Mouse (Mus musculus): Measurements from ENCODE around the gene Erlec1. TPM values are rescaled to one million over a fixed set of nuclear protein-coding genes. Genes with fewer than 3 reads are reported as not detected.

Erlec1 gene
- polyA plus RNA-seq, 2 experiments: 6.7 to 9.2 TPM

- H3K4me1 ChIP-seq (replicated peaks; ENCODE audit: control insufficient read depth in 2 of 2, insufficient read depth in 2 of 2, low read length in 1 of 2): peaks cover 2 to 9% of the 10 kb centered on the region in 2 experiments; a peak in 3 of 4 replicates
- H3K27ac ChIP-seq: peak overlapping the region; percentile 75
- peak overlapping the region; percentile 85 to 87 for H3K4me3 ChIP-seq (ENCODE audit: insufficient read depth in 1 of 2, low read depth in 2 of 2, low read length in 2 of 2)
- TF ChIP-seq EP300 (IDR thresholded peaks at IDR 0.05; ENCODE audit: low read depth) (no peak), CTCF (IDR thresholded peaks at IDR 0.05; ENCODE audit: low read depth) (no peak)
- peak overlapping the region; percentile 93 for H3K9ac ChIP-seq (replicated peaks)
- H3K27me3 ChIP-seq (ENCODE audit: control insufficient read depth, insufficient read depth, low read length): no peaks in the 10 kb centered on the region
- peak overlapping the region; percentile 76 for H3K4me2 ChIP-seq (ENCODE audit: low read depth)
- DNase-seq (ENCODE audit: low read depth in 3 of 3, low spot score in 3 of 3) (peak in 2 of 3 experiments; percentile 36 to 50), ATAC-seq (ENCODE audit: insufficient read depth) (no peak)
- H3K36me3 ChIP-seq (replicated peaks; ENCODE audit: control insufficient read depth, insufficient read depth, low read depth): peaks cover 23% of the 10 kb centered on the region
- no peaks in the 10 kb centered on the region for H3K9me3 ChIP-seq (ENCODE audit: control insufficient read depth, low read length)
- 35% methylated on average over 5 of the region's 5 CpGs for WGBS (ENCODE audit: insufficient replicate concordance)
Measured at GRCm38 (mm10) chr11:30952829-30953228, 1.3 kb downstream of the Erlec1 start.

DNA sequence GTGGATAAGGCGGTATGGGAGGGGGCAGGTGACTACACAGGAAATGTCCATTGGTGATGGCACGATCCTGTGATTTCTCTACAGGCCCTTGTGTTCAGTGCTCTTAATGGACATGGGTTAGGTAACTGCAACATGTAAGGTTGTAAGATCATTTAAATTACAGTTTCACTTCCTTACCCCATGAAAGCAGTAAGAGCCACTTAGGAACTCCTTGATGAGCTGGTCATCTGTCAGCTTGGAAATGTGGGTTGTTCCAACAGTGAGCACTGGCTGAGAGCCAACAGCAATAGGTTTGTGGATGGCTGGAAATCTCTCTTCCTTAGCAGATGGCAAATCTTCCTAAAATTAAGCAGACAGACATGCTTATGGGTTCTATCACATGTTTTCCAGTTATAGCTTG, 10.6 kb downstream of the Erlec1 start:
- H3K9ac ChIP-seq (replicated peaks): no peak overlapping the region
- TF ChIP-seq CTCF (IDR thresholded peaks at IDR 0.05; ENCODE audit: low read depth): no peak
- no peak for TF ChIP-seq EP300 (IDR thresholded peaks at IDR 0.05; ENCODE audit: low read depth)
- H3K27me3 ChIP-seq (ENCODE audit: control insufficient read depth, insufficient read depth, low read length): no peaks in the 10 kb centered on the region
- WGBS (ENCODE audit: insufficient replicate concordance): 84% methylated on average over 2 of the region's 2 CpGs
- no peak for ATAC-seq (ENCODE audit: insufficient read depth)
- no peak overlapping the region for H3K4me3 ChIP-seq (ENCODE audit: insufficient read depth in 1 of 2, low read depth in 2 of 2, low read length in 2 of 2)
- peaks cover 37% of the 10 kb centered on the region for H3K36me3 ChIP-seq (replicated peaks; ENCODE audit: control insufficient read depth, insufficient read depth, low read depth)
- no peak overlapping the region for H3K4me2 ChIP-seq (ENCODE audit: low read depth)
- no peak for DNase-seq (ENCODE audit: low read depth in 3 of 3, low spot score in 3 of 3)
- H3K4me1 ChIP-seq (replicated peaks; ENCODE audit: control insufficient read depth in 2 of 2, insufficient read depth in 2 of 2, low read length in 1 of 2): no peaks in the 10 kb centered on the region
- no peaks in the 10 kb centered on the region for H3K9me3 ChIP-seq (ENCODE audit: control insufficient read depth, low read length)
- H3K27ac ChIP-seq: no peak overlapping the region

- Histone ChIP-seq H3K4me3 (ENCODE audit: insufficient read depth in 1 of 2, low read depth in 2 of 2, low read length in 2 of 2) (no peak overlapping the region), H3K4me1 (replicated peaks; ENCODE audit: control insufficient read depth in 2 of 2, insufficient read depth in 2 of 2, low read length in 1 of 2) (no peaks in the 10 kb centered on the region), H3K27ac (no peak overlapping the region), H3K4me2 (ENCODE audit: low read depth) (no peak overlapping the region), H3K27me3 (ENCODE audit: control insufficient read depth, insufficient read depth, low read length) (no peaks in the 10 kb centered on the region), H3K36me3 (replicated peaks; ENCODE audit: control insufficient read depth, insufficient read depth, low read depth) (peaks cover 3% of the 10 kb centered on the region; the same call in 1 of the 2 replicates), H3K9ac (replicated peaks) (no peak overlapping the region), H3K9me3 (ENCODE audit: control insufficient read depth, low read length) (no peaks in the 10 kb centered on the region)
- TF ChIP-seq CTCF (IDR thresholded peaks at IDR 0.05; ENCODE audit: low read depth): no peak
- TF ChIP-seq EP300 (IDR thresholded peaks at IDR 0.05; ENCODE audit: low read depth): no peak
- no peak for ATAC-seq (ENCODE audit: insufficient read depth)
- no peak for DNase-seq (ENCODE audit: low read depth in 3 of 3, low spot score in 3 of 3)
- WGBS (ENCODE audit: insufficient replicate concordance): 100% methylated on average over 1 of the region's 1 CpGs
Measured at GRCm38 (mm10) chr11:30928498-30928897, 25.6 kb downstream of the Erlec1 start.

- no peaks in the 10 kb centered on the region for H3K27me3 ChIP-seq (ENCODE audit: control insufficient read depth, insufficient read depth, low read length)
- peaks cover 3% of the 10 kb centered on the region; the same call in 1 of the 2 replicates for H3K36me3 ChIP-seq (replicated peaks; ENCODE audit: control insufficient read depth, insufficient read depth, low read depth)
- H3K4me2 ChIP-seq (ENCODE audit: low read depth): no peak overlapping the region
- ATAC-seq (ENCODE audit: insufficient read depth) (peak; percentile 70; the same call in 1 of the 2 replicates), DNase-seq (ENCODE audit: low read depth in 3 of 3, low spot score in 3 of 3) (peak in 2 of 3 experiments; percentile 0 to 13)
- no peak; the same call in none of the 2 replicates for TF ChIP-seq EP300 (IDR thresholded peaks at IDR 0.05; ENCODE audit: low read depth)
- no peak for TF ChIP-seq CTCF (IDR thresholded peaks at IDR 0.05; ENCODE audit: low read depth)
- no peaks in the 10 kb centered on the region for H3K9me3 ChIP-seq (ENCODE audit: control insufficient read depth, low read length)
- no peaks in the 10 kb centered on the region for H3K4me1 ChIP-seq (replicated peaks; ENCODE audit: control insufficient read depth in 2 of 2, insufficient read depth in 2 of 2, low read length in 1 of 2)
- no peak overlapping the region for H3K4me3 ChIP-seq (ENCODE audit: insufficient read depth in 1 of 2, low read depth in 2 of 2, low read length in 2 of 2)
- no peak overlapping the region for H3K27ac ChIP-seq
- no peak overlapping the region for H3K9ac ChIP-seq (replicated peaks)
Measured at GRCm38 (mm10) chr11:30928079-30928478, 26.1 kb downstream of the Erlec1 start.

- Histone ChIP-seq H3K4me1 (replicated peaks; ENCODE audit: control insufficient read depth in 2 of 2, insufficient read depth in 2 of 2, low read length in 1 of 2) (no peaks in the 10 kb centered on the region), H3K36me3 (replicated peaks; ENCODE audit: control insufficient read depth, insufficient read depth, low read depth) (no peaks in the 10 kb centered on the region; the same call in 1 of the 2 replicates), H3K9ac (replicated peaks) (no peak overlapping the region), H3K27me3 (ENCODE audit: control insufficient read depth, insufficient read depth, low read length) (no peaks in the 10 kb centered on the region), H3K9me3 (ENCODE audit: control insufficient read depth, low read length) (no peaks in the 10 kb centered on the region), H3K27ac (no peak overlapping the region), H3K4me3 (ENCODE audit: insufficient read depth in 1 of 2, low read depth in 2 of 2, low read length in 2 of 2) (no peak overlapping the region), H3K4me2 (ENCODE audit: low read depth) (no peak overlapping the region)
- 0 out of 2 replicates have a peak, but pooled peaks have one; percentile 8 for ATAC-seq (ENCODE audit: insufficient read depth)
- no peak for TF ChIP-seq EP300 (IDR thresholded peaks at IDR 0.05; ENCODE audit: low read depth)
- WGBS (ENCODE audit: insufficient replicate concordance): 88% methylated on average over 3 of the region's 3 CpGs
- DNase-seq (ENCODE audit: low read depth in 3 of 3, low spot score in 3 of 3): no peak
Measured at GRCm38 (mm10) chr11:30923283-30923682, 30.9 kb downstream of the Erlec1 start.

All from liver, embryonic 14.5 days (tissue).